Mouse (Mus musculus): ENCODE results near the gene Cacng6.

DNA sequence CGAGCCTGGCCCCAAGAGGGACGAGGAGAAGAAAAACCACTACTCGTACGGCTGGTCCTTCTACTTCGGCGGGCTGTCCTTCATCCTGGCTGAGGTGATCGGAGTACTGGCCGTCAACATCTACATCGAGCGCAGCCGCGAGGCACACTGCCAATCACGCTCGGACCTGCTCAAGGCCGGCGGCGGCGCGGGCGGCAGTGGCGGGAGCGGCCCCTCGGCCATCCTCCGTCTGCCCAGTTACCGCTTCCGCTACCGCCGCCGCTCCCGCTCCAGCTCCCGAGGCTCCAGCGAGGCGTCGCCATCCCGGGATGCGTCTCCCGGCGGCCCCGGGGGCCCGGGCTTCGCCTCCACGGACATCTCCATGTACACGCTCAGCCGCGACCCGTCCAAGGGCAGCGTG lies 9.1 kb upstream of the Cacng6 start:
- no peak for TF ChIP-seq CTCF (IDR thresholded peaks at IDR 0.05; ENCODE audit: low read depth, low read length)
- TF ChIP-seq TAL1 (conservative IDR thresholded peaks at IDR 0.05; ENCODE audit: low read depth, low read length): no peak
- TF ChIP-seq POLR2AphosphoS5 (IDR thresholded peaks at IDR 0.05; ENCODE audit: insufficient replicate concordance, low read depth, low read length): no peak
- TF ChIP-seq GATA1 (IDR thresholded peaks at IDR 0.05; ENCODE audit: borderline replicate concordance, low read length): no peak

All from G1E (cell line).